Mouse (Mus musculus) midbrain, embryonic 15.5 days (tissue): ENCODE results near the gene Akap8l. TPM values are rescaled to one million over a fixed set of nuclear protein-coding genes. Genes with fewer than 3 reads are reported as not detected.

ENCODE experiments used
- ATAC-seq: fragments of 200-750 bp; cut with Nextera tagmentation; replicated peaks from 2 replicates; pipeline ENCODE4 v1.8.0; 2017; ENCODE audit warnings: moderate TSS enrichment
- H3K27ac ChIP-seq: fragments of 300-500 bp; sonication (generic); 2 replicates; pipeline ENCODE4 v1.5.1; 2015; ENCODE audit warnings: mild to moderate bottlenecking, inconsistent platforms
- H3K27me3 ChIP-seq: fragments of 300-500 bp; sonication (generic); replicated peaks from 2 replicates; pipeline ENCODE4 v1.6.1; 2015; ENCODE audit warnings: inconsistent platforms
- H3K36me3 ChIP-seq: fragments of 300-500 bp; sonication (generic); replicated peaks from 2 replicates; pipeline ENCODE4 v1.6.1; 2015; ENCODE audit warnings: inconsistent platforms
- H3K4me1 ChIP-seq: fragments of 300-500 bp; sonication (generic); 2 replicates; pipeline ENCODE4 v1.6.1; 2015; ENCODE audit warnings: inconsistent platforms
- H3K4me2 ChIP-seq: fragments of 300-500 bp; sonication (generic); 2 replicates; pipeline ENCODE4 v1.6.1; 2015; ENCODE audit warnings: inconsistent platforms, mild to moderate bottlenecking, moderate library complexity
- H3K4me3 ChIP-seq: fragments of 300-500 bp; sonication (generic); 2 replicates; pipeline ENCODE4 v1.5.1; 2015; ENCODE audit warnings: mild to moderate bottlenecking, inconsistent platforms
- H3K9ac ChIP-seq: fragments of 300-500 bp; sonication (generic); 2 replicates; pipeline ENCODE4 v1.6.1; 2015; ENCODE audit warnings: mild to moderate bottlenecking, inconsistent platforms
- H3K9me3 ChIP-seq: fragments of 300-500 bp; sonication (generic); 2 replicates; pipeline ENCODE4 v1.6.1; 2016; ENCODE audit warnings: inconsistent platforms
- WGBS: fragments of 180-500 bp; shearing (Covaris S2); methylation state at CpG from one replicate; pipeline ENCODE4 v1.1.7; 2015; ENCODE audit warnings: mixed read lengths; 5-methylcytosine and 5-hydroxymethylcytosine counted together
- polyA plus RNA-seq: library from polyadenylated mRNA; unstranded; fragments of >200 nt; fragmentation: Nextera tagmentation; extraction: Ambion mirVana; gene quantifications from 2 replicates; pipeline ENCODE4 v1.2.1, GENCODE M21; 2015

The Akap8l gene
- polyA plus RNA-seq = 182 and 187 TPM in 2 replicates

DNA sequence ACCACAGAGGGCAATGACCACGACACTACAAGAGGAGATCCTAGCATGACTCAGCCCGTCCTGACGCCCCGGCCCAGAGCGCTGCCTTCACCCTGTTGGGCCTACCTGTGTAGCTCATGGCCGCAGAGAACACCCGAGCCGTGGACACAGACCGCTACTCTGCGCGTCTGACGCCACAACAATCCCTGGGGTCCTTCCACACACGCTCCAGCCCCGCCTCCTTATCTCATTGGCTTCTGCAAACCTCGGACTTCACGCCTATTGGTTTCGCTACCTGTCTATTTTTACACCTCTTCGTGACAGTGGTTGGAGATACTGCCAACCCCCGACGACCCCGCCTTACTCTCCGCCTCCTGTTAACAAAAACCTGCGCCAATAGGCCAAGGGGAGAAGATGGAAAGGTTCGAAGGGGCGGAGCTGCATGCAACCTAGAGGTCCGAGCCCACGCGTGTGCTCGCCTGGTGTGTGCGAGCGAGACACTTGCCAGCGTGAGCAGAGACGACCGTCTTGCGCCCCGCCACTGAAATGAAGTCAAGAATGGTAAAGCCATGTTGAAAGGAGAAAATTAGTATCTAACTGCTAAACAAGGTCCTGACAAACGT is at the start of gene Akap8l:
Gene Akap8l (minus strand): TSS at position 226 of the 602 bp plus-strand sequence.
- H3K9ac ChIP-seq = peak within 1 kb of the TSS; percentile 88
- H3K27me3 ChIP-seq = no peaks in the 10 kb centered on the region
- peaks cover 13% of the 10 kb centered on the region for H3K36me3 ChIP-seq
- H3K9me3 ChIP-seq = no peaks in the 10 kb centered on the region
- H3K4me1 ChIP-seq = peaks cover 39% of the 10 kb centered on the region
- peak; percentile 98 for ATAC-seq
- peak within 1 kb of the TSS; percentile 71 for H3K4me2 ChIP-seq
- peak within 1 kb of the TSS; percentile 89 for H3K4me3 ChIP-seq
- WGBS = under 1% methylated on average over 37 of the region's 37 CpGs
- H3K27ac ChIP-seq = peak within 1 kb of the TSS; percentile 94

DNA sequence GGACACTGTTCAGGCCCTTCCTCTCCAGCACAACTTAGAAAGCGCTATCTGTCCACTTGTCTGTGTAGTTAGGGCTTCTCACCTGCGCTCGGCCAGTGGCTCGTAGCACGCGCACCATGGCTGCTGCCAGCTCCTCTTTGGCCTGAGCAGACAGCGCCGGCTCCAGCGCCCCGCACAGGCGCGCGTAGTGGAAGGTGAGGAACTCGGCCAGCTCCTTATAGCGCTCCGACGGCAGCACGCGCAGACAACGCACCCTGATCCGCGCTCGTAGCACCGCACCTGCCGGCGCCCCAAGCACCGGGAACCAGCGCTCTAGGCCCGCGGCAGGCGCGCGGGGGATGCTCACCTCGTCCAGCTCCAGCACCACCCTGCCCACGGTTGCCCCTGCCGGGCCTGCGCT is 45.9 kb upstream of the Akap8l start:
- Histone ChIP-seq H3K4me1 (peaks cover 3% of the 10 kb centered on the region; the same call in 1 of the 2 replicates), H3K9me3 (no peaks in the 10 kb centered on the region), H3K9ac (no peak overlapping the region), H3K27ac (no peak overlapping the region), H3K36me3 (no peaks in the 10 kb centered on the region), H3K4me3 (peak overlapping the region; percentile 16), H3K4me2 (peak overlapping the region; percentile 42), H3K27me3 (peaks cover 77% of the 10 kb centered on the region)
- WGBS = 5% methylated on average over 37 of the region's 37 CpGs
- no peak for ATAC-seq

DNA sequence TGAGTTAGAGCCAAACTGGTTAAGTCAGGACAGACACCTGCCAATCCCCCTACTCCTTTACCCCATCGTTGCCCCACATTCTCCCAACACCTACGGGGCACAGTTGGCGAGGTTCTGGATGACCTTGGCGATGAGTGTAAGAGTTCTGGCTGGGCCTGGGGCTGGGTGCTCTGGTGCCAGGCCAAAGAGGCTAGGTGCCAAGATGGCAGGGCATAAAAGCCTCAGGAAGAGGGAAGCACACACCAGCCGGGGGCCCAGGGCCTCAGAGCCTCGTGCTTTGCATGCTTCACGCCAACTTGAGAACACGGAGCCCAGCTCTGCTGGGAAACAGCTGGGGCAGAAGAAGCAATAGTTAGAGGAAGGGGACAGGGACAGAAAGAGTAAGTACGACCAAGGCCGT is 43.5 kb upstream of the Akap8l start:
- Histone ChIP-seq H3K9ac (no peak overlapping the region), H3K4me2 (no peak overlapping the region), H3K27ac (no peak overlapping the region), H3K9me3 (no peaks in the 10 kb centered on the region), H3K4me3 (no peak overlapping the region), H3K4me1 (peaks cover 3% of the 10 kb centered on the region; the same call in 1 of the 2 replicates), H3K27me3 (peaks cover 84% of the 10 kb centered on the region), H3K36me3 (no peaks in the 10 kb centered on the region)
- ATAC-seq = no peak
- WGBS = 83% methylated on average over 10 of the region's 10 CpGs

DNA sequence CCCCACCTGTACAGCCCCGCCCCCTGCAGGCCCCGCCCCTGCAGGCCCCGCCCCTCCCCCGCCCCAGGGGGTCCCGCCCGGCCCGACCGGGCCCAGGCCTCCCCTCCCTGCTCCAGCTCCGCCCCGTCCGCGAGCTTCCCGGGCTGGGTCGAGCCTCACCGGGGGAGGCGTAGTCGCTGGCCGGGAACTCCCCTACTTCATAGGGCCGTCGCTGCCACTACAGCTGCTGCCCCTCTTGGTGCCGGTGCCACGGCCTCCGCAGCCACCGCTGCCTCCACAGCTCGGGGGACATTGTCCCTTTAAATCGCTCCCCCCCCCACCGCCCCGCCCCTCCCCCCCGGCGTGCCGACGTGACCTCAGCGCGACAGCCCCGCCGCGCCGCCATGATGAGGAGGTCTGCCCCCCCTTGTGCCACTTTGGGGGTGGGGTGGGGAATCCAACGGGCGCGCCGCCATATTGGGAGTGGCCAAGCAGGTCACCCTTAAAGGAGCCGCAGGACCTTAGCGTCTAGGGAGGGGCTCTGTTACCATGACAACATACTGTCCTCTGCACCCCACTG is 38.8 kb upstream of the Akap8l start, which contains the start of gene Wiz:
Gene Wiz (minus strand): TSS at position 339 of the 559 bp plus-strand sequence.
- peak within 1 kb of the TSS; percentile 84 for H3K4me2 ChIP-seq
- H3K9ac ChIP-seq = peak within 1 kb of the TSS; percentile 83
- WGBS = 0% methylated on average over 25 of the region's 44 CpGs
- H3K27ac ChIP-seq = peak within 1 kb of the TSS; percentile 85
- peaks cover 38% of the 10 kb centered on the region for H3K27me3 ChIP-seq
- peak; percentile 90 for ATAC-seq
- H3K4me1 ChIP-seq = peaks cover 20% of the 10 kb centered on the region
- peaks cover 13% of the 10 kb centered on the region; the same call in 1 of the 2 replicates for H3K36me3 ChIP-seq
- no peaks in the 10 kb centered on the region for H3K9me3 ChIP-seq
- H3K4me3 ChIP-seq = peak within 1 kb of the TSS; percentile 61

DNA sequence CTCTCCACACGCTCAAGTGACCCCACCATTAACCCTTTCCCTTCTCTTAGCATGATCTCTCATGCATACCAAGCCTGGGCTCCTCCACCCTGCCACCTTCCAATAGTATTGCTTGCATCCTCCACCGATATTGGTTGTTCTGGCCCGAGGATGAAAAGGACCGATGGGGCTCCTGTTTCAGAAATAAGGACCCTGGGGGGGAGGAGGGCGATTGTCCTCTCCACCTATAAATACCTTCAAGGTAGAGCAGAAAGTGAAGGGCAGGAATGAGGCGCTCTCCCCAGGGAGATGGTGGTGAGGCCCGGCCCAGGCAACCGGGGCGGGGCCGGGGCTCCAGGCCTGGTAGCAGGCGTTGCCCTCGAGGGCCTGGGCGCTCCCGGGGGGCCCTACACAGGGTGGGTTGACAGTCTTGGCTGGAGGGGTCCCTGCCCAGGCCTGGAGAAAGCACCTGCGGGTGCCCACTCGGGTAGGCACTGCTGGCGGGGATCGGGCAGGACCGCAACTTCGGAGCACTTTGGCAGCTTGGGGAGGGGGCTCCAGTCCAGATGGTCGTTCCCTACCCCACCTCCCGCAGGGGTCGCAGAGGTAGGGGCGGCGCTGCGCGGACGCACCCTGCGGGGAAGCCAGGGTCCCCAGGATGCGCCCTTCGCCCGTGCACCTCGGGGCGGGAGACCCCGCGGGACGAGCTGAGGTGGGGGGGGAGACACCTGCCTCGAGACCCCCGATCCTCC is 38.1 kb upstream of the Akap8l start:
- peak overlapping the region; percentile 61 for H3K4me3 ChIP-seq
- H3K36me3 ChIP-seq = peaks cover 16% of the 10 kb centered on the region; the same call in 1 of the 2 replicates
- WGBS = 2% methylated on average over 32 of the region's 39 CpGs
- peak overlapping the region; percentile 85 for H3K27ac ChIP-seq
- H3K9ac ChIP-seq = peak overlapping the region; percentile 83
- no peaks in the 10 kb centered on the region for H3K9me3 ChIP-seq
- peaks cover 20% of the 10 kb centered on the region for H3K4me1 ChIP-seq
- H3K27me3 ChIP-seq = peaks cover 32% of the 10 kb centered on the region
- H3K4me2 ChIP-seq = peak overlapping the region; percentile 84
- ATAC-seq = peak; percentile 67

DNA sequence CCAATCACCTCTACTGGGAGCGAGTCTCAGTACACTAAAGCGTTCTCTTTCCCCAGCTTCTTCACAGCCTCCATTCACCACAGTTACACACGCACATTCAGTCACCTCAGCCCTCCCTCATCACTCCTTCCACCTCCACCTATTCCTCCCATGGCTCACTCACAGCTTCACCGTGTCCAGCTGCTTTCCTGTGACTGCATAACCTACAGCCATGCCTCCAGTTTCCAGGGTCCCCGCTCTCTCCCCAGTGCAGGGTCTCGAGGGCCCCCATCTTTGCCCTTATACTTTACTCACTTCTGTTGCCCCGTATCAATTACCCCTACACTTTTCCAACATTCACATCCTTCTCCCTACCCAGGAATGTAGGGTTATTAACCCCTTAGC is 37.6 kb upstream of the Akap8l start:
- H3K27ac ChIP-seq = peak overlapping the region; percentile 85
- H3K27me3 ChIP-seq = peaks cover 26% of the 10 kb centered on the region
- 42% methylated on average over 7 of the region's 7 CpGs for WGBS
- H3K9me3 ChIP-seq = no peaks in the 10 kb centered on the region
- H3K36me3 ChIP-seq = peaks cover 20% of the 10 kb centered on the region; the same call in 1 of the 2 replicates
- H3K4me3 ChIP-seq = peak overlapping the region; percentile 61
- H3K9ac ChIP-seq = peak overlapping the region; percentile 83
- peak; percentile 8; the same call in 1 of the 2 replicates for ATAC-seq
- peaks cover 20% of the 10 kb centered on the region for H3K4me1 ChIP-seq
- H3K4me2 ChIP-seq = peak overlapping the region; percentile 84

DNA sequence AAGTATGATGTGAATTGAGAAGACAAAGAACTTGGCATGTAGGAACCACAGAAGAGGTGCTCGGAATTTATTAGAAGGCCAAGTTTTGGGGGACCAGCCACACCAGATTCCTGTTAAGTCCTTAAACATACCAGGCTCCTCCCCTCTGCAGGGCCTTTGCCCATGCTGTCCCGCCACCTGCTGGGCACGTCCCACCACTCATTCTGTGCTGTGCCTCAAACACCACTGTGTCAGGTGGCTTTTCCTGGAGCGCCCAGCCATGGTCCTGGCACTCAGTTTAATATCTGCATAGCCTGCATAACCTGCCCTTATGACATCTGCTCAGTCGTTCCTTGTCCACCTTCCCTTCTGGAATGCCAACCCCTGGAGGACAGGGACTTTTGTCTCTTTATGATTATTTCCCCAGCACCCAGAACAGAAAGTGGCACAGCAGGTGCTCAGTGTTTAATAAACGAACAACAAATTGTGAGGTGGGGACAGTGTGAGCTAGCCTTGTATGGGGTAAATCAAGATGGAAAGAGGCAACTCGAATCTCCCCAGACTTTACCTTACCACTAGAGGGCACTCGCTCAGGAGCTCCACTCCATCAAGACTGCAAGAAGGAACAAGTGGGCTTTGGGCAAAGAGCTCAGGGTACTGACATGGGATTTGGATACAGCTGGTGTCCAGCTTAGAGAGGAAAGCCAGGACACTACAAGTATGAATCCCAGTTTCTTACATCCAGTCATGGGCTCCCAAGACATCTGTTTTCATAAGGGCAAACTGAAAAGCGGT is 36.4 kb upstream of the Akap8l start:
- 78% methylated on average over 9 of the region's 9 CpGs for WGBS
- Histone ChIP-seq H3K36me3 (peaks cover 30% of the 10 kb centered on the region; the same call in 1 of the 2 replicates), H3K9ac (no peak overlapping the region), H3K4me2 (no peak overlapping the region), H3K4me3 (no peak overlapping the region), H3K27ac (no peak overlapping the region), H3K9me3 (no peaks in the 10 kb centered on the region), H3K4me1 (peaks cover 20% of the 10 kb centered on the region), H3K27me3 (peaks cover 15% of the 10 kb centered on the region)
- no peak for ATAC-seq

DNA sequence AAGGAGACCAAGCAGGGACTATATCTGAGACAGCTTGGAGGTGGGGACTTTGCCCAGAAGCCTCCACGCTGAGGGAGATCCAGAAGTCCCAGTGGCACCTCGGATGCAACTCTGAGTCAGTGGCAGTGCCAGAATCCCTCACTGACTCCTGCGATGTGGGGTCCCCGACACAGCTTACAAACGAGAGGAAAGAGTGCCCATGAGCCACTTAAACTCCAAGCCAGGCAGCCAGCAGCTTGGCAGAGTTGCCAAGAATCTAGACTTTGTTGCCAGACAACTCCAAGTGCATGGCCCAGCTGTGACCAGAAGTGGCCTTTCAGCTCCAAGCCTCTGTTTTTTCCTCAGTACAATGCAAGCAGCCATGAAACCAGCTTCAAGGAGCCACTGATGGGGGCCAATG is 33.3 kb upstream of the Akap8l start:
- Histone ChIP-seq H3K27me3 (no peaks in the 10 kb centered on the region), H3K4me2 (no peak overlapping the region), H3K9me3 (no peaks in the 10 kb centered on the region), H3K9ac (no peak overlapping the region), H3K4me3 (no peak overlapping the region), H3K4me1 (peaks cover 20% of the 10 kb centered on the region), H3K36me3 (peaks cover 33% of the 10 kb centered on the region), H3K27ac (no peak overlapping the region)
- no peak for ATAC-seq
- WGBS = 84% methylated on average over 5 of the region's 5 CpGs

DNA sequence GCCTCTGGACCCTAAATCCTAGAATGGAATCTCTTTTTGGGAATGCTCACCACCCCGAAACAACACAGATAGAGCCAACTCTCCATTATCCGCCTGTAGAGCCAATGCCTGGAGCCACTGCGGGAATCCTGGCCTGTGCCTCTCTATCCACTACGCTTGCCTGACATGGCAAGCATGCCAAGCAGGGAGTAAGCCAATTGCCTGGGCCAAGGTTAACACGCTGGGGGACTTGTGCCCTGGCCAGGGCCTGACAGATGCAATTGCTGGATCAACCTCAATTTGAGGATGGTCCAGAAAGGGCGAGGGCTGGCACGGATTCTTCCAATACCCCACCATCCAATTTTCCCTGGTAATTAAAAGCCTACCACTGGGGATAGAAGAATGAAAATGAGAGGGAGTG is 32.2 kb upstream of the Akap8l start:
- ATAC-seq = no peak
- Histone ChIP-seq H3K9me3 (no peaks in the 10 kb centered on the region), H3K36me3 (peaks cover 35% of the 10 kb centered on the region), H3K9ac (no peak overlapping the region), H3K27me3 (no peaks in the 10 kb centered on the region), H3K4me1 (peaks cover 10% of the 10 kb centered on the region), H3K4me2 (no peak overlapping the region), H3K27ac (no peak overlapping the region), H3K4me3 (no peak overlapping the region)
- 84% methylated on average over 7 of the region's 7 CpGs for WGBS

DNA sequence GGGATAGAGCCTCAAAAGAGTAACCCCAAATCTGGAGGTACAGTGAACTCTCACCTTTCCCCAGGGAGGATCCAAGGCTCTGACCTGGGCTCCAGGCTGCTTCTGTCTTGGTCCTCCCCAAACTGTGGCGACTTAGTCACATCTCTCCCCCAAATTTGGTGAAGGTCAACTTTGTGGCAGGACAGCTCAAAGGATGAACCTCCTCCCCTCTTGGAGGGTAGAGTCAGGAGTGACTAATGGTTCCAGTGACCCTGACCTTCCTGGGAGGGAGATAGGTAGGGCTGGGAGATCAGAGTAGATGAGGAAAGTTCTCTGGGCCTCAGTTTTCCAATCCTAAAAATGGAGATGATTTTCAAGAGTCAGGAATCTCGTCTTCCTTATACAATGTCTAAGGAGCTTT is 28.4 kb upstream of the Akap8l start:
- no peak overlapping the region for H3K9ac ChIP-seq
- H3K4me2 ChIP-seq = no peak overlapping the region
- no peaks in the 10 kb centered on the region for H3K4me1 ChIP-seq
- H3K36me3 ChIP-seq = peaks cover 30% of the 10 kb centered on the region
- H3K4me3 ChIP-seq = no peak overlapping the region
- no peaks in the 10 kb centered on the region for H3K27me3 ChIP-seq
- WGBS = 77% methylated on average over 2 of the region's 2 CpGs
- H3K27ac ChIP-seq = no peak overlapping the region
- no peaks in the 10 kb centered on the region for H3K9me3 ChIP-seq
- no peak for ATAC-seq

DNA sequence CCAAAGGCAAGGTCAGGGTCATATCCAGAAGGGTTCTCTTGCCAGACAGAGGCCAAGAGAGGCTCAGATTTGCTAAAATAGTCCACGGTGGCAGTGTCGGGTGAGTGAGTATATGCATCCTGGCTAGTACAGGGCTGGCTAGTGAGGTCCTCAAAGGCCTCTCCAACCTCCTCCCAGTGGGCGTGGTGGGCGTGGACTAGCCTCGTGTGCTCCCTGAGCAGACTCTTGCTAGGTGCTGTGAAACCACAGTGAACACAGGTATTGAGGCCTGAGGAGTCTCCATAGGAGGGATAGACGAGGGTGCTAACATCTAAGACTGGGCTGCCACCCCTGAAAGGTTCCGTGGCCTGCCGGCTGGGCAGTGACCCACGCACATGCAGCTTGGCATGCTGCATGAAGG is 26.7 kb upstream of the Akap8l start:
- H3K4me1 ChIP-seq = no peaks in the 10 kb centered on the region
- H3K27ac ChIP-seq = no peak overlapping the region
- H3K9ac ChIP-seq = no peak overlapping the region
- ATAC-seq = no peak
- no peaks in the 10 kb centered on the region for H3K27me3 ChIP-seq
- peaks cover 17% of the 10 kb centered on the region for H3K36me3 ChIP-seq
- H3K9me3 ChIP-seq = no peaks in the 10 kb centered on the region
- 81% methylated on average over 9 of the region's 9 CpGs for WGBS
- H3K4me2 ChIP-seq = no peak overlapping the region
- H3K4me3 ChIP-seq = no peak overlapping the region

DNA sequence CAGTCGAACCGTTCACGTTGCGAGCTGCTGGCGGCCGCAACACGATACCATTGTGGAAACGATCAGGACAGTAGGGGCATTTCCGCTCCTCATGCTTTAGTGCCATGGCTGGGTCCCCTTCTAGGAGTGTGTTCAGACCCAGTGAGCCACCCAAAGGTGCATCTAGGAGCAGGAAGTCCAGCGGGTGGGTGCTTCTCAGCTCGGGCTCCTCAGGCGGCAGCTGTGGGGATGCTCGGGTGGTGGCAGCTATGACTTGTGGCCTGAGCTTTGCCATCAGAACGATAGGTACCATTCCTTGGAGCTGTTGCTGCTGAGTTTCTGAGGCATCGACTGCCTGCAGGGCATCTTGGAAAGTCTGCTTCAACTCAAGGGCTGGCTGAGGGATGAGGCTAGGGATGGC is 26.1 kb upstream of the Akap8l start:
- no peaks in the 10 kb centered on the region for H3K9me3 ChIP-seq
- no peak overlapping the region for H3K4me2 ChIP-seq
- H3K27ac ChIP-seq = no peak overlapping the region
- H3K27me3 ChIP-seq = no peaks in the 10 kb centered on the region
- no peaks in the 10 kb centered on the region for H3K4me1 ChIP-seq
- H3K4me3 ChIP-seq = no peak overlapping the region
- ATAC-seq = no peak
- peaks cover 15% of the 10 kb centered on the region for H3K36me3 ChIP-seq
- 91% methylated on average over 15 of the region's 15 CpGs for WGBS
- H3K9ac ChIP-seq = no peak overlapping the region
